Mouse (Mus musculus) frontal cortex, adult 2 months (tissue): ENCODE data around the gene Mogs. TPM values are rescaled to one million over a fixed set of nuclear protein-coding genes. Genes with fewer than 3 reads are reported as not detected.

Experiments used
- DNase-seq, 2 experiments: peaks; one replicate each; pipeline ENCODE4 v3.0.0; 2022; ENCODE audit warnings: low spot score in 1 of 2; ENCODE audit errors: extremely low spot score in 1 of 2
- polyA plus RNA-seq: library from polyadenylated mRNA; depleted of rRNA; stranded (reverse); fragments of >200 nt; gene quantifications from 2 replicates; pipeline ENCODE4 v1.2.3, GENCODE M21; 2012; rRNA removed

Gene Mogs
- polyA plus RNA-seq, 1 experiment, result 31.6 TPM

- peak in 1 of 2 experiments; percentile 69 for DNase-seq
Measured at GRCm38 (mm10) chr6:83142886-83143285, 27.6 kb downstream of the Mogs start.

DNA sequence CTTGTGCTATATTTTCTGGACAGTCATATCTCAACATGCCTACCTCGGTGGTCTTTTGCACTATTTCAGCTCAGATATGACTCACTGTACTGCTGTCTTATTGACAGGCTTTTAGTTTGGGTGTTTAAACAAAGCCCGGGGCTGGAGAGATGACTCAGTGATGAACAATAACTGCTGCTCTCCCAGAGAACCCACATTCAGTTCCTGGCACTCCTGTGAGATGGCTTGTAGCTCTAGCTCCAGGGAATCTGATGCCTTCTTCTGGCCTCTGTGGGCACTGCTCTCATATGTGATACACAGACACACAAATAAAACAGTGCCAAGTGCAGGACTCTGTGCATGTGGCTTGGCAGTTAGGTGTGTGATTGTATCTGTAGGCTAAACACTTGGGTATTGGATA lies 29.9 kb downstream of the Mogs start:
- DNase-seq, result peak in 1 of 2 experiments; percentile 53

- no peak for DNase-seq
Measured at GRCm38 (mm10) chr6:83145805-83146204, 30.5 kb downstream of the Mogs start.

- no peak for DNase-seq
Measured at GRCm38 (mm10) chr6:83147280-83147679, 32.0 kb downstream of the Mogs start.

DNA sequence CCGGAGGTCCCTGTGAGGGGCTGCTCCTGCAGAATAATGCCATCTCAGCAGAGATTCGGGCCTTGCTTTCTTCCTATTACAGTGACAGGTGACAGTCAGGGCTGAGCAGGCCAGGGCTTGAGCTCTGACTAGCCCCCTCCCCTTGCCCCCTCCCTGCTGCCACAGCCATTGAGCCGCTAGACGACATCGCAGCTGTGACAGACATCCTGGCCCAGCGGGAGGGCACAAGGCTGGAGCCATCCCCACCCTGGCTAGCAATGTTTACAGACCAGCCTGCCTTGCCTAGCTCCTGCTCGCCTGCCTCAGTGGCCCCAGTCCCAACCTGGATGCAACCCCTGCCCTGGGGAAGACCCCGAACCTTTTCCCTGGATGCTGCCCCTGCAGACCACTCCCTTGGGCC lies 36.4 kb downstream of the Mogs start:
- no peak for DNase-seq

DNA sequence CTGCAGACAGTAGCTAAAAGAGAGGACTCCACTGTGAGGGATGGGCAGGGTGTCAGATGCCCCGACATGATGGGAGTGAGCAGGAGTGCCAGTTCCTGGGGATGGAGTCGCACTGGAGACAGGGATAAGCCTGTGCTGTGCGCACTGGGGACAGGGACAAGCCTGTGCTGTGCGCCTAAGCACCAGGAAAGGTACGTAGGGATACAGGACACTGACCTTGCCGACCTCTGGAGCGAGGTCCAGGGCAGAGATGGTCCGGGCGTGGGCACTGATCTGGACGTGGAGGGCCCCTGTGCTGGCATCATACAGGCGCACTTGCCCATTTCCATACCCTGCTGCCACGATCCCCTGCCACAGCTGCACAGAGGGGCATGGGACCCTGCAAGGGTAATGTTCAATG lies 37.7 kb downstream of the Mogs start:
- DNase-seq, result no peak

DNA sequence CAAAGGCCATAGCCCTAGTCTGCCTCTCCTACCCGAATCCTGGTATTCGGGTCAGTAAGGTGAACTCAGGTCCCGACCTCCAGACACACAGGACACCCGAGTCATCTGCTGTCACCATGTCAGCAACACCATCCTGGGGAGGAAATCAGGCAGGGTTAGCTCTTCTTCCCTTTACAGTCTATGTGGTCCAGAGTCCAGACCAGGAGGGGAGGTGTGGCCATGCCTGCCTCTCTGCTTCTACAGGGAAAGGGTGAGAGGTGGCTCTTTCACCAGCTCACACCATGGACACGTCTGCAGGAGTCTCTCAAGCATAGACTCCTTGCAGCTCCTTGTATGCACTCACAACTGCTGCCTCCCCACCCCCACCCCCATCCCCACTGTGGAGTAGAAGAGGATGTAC lies 38.2 kb downstream of the Mogs start:
- no peak for DNase-seq

GRCm38 (mm10) chr6:83155552-83156238 lies 40.4 kb downstream of the Mogs start:
- DNase-seq, result peak in 1 of 2 experiments; percentile 54

- DNase-seq, result peak; percentile 57 to 78
Measured at GRCm38 (mm10) chr6:83156259-83156684, 41.0 kb downstream of the Mogs start, which contains the start of the genes Wdr54 and 1700003E16Rik. TSS of gene Wdr54 (minus strand) at chr6:83156397. TSS of gene 1700003E16Rik (plus strand) at chr6:83156404.

DNA sequence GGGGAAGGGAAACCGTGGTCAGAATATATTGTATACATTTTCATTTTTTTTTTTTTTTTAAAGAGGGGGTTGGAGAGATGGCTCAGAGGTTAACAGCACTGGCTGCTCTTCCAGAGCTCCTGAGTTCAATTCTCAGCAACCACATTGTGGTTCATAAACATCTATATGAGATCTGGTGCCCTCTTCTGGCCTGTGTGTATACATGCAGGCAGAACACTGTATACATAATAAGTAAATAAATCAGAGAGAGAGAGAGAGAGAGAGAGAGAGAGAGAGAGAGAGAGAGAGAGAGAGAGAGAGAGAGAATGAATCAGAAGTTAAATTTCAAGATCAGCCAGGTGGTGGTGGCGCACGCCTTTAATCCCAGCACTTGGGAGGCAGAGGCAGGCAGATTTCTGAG lies 44.2 kb downstream of the Mogs start:
- peak in 1 of 2 experiments; percentile 43 for DNase-seq

DNA sequence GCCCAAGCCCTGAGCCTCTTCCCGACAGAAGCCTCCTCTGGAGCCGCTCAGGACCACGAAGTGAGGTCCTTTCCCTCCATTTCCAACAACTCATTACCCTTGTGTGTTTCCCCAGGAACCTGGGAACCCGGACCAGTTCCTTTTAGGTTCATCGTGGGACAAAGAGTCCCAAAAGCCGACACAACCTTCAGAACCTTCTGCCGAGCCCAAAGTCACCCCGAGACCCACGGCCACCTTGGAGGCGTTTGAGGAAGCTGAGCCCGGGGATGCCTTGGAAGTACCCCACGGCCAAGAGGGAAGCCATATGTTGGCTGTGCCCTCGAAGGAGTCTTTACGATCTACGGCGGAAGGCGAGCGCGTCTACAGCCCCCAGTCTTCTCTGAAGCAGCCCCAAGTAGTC lies 46.1 kb downstream of the Mogs start:
- no peak for DNase-seq

DNA sequence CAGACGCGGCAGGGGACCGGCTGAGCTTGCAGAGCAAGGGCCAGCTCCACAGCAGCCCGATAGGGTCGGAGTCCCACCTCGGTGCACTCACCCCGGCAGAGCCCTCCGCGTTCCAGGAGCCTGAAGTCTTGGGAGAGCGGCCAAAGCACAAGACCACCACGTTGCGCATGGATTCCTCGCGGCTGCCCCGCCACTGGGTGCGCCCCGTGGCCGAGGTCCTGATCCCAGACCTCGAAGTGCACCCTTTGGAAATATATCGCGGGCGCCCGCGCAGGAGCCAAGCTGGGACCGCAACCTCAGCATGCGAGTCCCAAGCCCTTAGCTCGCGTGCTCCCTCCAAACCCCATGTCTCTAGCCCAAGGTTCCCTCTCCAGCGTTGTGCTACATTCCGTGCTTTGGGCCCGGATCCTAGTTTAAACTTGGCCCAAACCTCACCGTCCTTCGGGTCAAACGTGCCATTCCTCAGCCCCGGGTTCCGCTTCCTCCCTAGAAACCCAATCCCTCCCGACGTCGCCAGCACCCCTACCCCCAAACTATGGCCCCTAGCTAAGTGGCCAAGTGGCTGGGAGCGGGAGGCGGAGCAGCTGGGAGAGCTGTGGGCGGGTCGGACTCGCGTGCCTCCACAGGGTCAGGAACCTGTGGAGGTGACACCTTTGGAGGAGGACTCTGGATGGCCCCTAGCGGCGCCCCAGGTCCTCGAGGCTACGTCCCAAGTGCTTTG lies 46.8 kb downstream of the Mogs start:
- DNase-seq, result no peak

DNA sequence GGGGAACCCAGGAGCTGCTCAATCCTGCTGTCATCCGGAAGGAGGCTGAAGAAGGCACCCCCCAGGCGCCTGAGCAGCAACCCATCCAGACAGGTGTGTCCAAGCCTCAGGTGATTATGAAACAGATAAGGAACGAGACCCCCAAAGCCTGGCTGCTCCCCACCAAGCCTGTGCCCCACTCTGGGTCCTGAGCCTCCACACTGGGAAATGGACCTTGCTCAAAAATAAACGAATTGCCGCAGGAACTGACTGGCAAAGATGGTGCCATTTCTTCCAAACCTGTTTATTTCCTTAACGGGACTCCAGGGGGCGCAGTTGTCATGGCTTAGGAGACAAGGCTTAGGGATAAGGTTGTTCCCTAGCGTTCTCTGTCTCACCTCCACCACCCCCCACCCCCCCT lies 47.4 kb downstream of the Mogs start:
- DNase-seq, result peak in 1 of 2 experiments; percentile 80

DNA sequence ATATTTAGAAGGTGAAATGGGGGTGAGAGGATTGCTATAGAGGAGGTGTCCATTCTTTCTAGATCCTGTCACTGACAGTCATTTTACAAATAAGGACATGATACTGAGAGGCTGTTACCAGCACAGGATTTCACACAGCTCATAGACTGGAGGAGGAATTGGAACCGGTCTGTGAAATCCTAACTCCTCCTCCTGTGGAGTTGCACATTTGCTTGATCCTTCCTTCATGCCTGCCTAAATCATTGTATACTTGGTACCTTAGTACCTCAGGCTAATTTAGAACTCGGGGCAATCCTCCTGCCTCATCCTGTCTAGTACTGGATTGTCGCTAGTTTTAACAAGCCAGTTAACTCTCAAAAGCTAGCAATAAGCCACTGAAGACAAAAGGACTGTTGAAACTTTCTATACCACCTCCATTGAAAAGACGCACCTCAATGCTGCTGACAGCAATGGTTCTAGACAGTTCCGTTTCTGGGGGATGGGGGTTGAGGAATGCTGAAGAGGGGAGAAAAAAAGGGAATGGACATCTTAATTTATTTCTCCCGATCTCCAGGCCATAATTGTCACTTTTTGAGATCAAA lies 49.8 kb downstream of the Mogs start:
- no peak for DNase-seq

DNA sequence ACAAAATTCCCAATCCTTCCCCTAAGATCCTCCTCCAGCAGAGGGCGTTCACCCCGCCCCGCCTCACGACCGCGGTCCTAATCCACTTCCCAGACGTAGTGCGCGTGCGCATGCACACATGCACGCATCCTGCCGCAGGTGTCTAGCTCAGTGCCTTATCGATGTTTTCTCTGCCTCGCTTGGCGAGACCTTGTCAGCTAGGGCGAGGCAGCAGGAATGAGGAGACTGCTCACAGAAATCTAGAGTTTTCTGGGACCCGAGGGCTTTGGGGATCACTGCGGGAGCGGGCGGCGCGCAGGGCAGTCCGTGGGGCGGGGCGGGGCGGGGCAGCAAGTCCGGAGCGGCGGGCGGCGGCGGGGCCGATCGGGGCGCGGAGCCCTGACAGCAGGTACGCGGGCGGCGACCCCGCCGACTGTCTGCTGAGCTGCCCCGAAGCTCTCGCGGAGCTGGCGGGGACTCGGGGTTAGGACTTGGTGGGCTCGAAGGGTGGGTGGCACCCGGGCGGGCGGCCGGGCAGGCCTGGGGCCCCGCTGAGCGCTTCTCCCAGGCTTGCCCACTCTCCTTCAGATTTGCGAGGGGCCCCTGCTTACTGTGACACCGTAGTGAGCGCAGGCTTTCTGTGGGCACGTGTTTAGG lies 50.4 kb downstream of the Mogs start, which contains the start of gene Dctn1:
Gene Dctn1, plus strand, starts transcription at position 314 of the 636 bp plus-strand sequence.
- peak; percentile 83 to 94 for DNase-seq

DNA sequence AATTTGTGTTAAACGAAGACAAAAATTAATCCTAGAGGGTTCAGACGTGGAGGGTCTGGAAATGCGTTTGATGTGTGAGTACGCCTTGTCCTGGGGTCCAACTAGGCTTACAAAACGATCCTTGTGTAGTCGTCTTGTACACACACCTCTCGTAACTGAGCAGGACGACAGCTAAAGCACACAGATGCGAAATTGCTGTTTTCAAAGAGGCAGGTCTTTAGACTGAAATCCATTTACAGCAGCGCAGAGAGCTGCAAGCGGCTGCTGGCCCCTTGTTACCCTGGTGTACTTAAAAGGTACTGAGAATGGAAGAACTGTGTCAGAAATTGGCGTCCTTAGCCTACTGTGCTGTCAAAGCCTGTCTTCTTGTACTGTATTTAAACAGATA lies 50.9 kb downstream of the Mogs start:
- DNase-seq, result no peak

Other genes with a start within 250 kb of the Mogs start
- 24.6 and 27.5 TPM in 2 replicates for gene Sema4f, start 175.7 kb upstream of the Mogs start, polyA plus RNA-seq
- gene M1ap, start 168.6 kb upstream of the Mogs start, polyA plus RNA-seq, result 0.12 TPM in 1 of 2 replicates, not detected in the other
- 1.7 and 2.4 TPM in 2 replicates for gene Dok1, start 82.0 kb upstream of the Mogs start, polyA plus RNA-seq
- gene Loxl3, start 81.3 kb upstream of the Mogs start, polyA plus RNA-seq, result 6.4 and 6.6 TPM in 2 replicates
- 220 and 253 TPM in 2 replicates for gene Aup1, start 61.0 kb upstream of the Mogs start, polyA plus RNA-seq
- gene Htra2, start 60.2 kb upstream of the Mogs start, polyA plus RNA-seq, result 58.8 and 63.7 TPM in 2 replicates
- gene Dqx1, start 57.7 kb upstream of the Mogs start, polyA plus RNA-seq, result 0.76 and 0.97 TPM in 2 replicates
- not detected in 2 replicates for gene Tlx2, start 45.2 kb upstream of the Mogs start, polyA plus RNA-seq
- 40.1 and 40.5 TPM in 2 replicates for gene Pcgf1, start 37.6 kb upstream of the Mogs start, polyA plus RNA-seq
- 0.36 and 0.66 TPM in 2 replicates for gene Lbx2, start 29.1 kb upstream of the Mogs start, polyA plus RNA-seq
- 6.3 and 11.1 TPM in 2 replicates for gene Ccdc142, start 13.9 kb upstream of the Mogs start, polyA plus RNA-seq
- gene Gm42688, start 13.9 kb upstream of the Mogs start, polyA plus RNA-seq, result 8.5 and 11.2 TPM in 2 replicates
- gene Mrpl53, start 6.5 kb upstream of the Mogs start, polyA plus RNA-seq, result 96.4 and 109 TPM in 2 replicates
- gene Wbp1, start 6.1 kb downstream of the Mogs start, polyA plus RNA-seq, result 95.9 and 107 TPM in 2 replicates
- 24.6 and 31.4 TPM in 2 replicates for gene Ino80b, start 9.9 kb downstream of the Mogs start, polyA plus RNA-seq
- 101 and 119 TPM in 2 replicates for gene Rtkn, start 20.0 kb downstream of the Mogs start, polyA plus RNA-seq
- 26.6 and 27.7 TPM in 2 replicates for gene Wdr54, start 40.9 kb downstream of the Mogs start, polyA plus RNA-seq
- 28.6 TPM in 2 replicates for gene 1700003E16Rik, start 40.9 kb downstream of the Mogs start, polyA plus RNA-seq
- gene Dctn1, start 50.4 kb downstream of the Mogs start, polyA plus RNA-seq, result 344 and 369 TPM in 2 replicates
- 0.04 and 0.21 TPM in 2 replicates for gene Slc4a5, start 104.3 kb downstream of the Mogs start, polyA plus RNA-seq
- gene Mthfd2, start 210.4 kb downstream of the Mogs start, polyA plus RNA-seq, result 6.3 and 6.9 TPM in 2 replicates
- 16.3 and 19.2 TPM in 2 replicates for gene Mob1a, start 210.5 kb downstream of the Mogs start, polyA plus RNA-seq
- gene Bola3, start 233.7 kb downstream of the Mogs start, polyA plus RNA-seq, result 41.8 and 73.9 TPM in 2 replicates